8 mouse cellular contexts compared by ENCODE assay signal in the genomic region with DNA sequence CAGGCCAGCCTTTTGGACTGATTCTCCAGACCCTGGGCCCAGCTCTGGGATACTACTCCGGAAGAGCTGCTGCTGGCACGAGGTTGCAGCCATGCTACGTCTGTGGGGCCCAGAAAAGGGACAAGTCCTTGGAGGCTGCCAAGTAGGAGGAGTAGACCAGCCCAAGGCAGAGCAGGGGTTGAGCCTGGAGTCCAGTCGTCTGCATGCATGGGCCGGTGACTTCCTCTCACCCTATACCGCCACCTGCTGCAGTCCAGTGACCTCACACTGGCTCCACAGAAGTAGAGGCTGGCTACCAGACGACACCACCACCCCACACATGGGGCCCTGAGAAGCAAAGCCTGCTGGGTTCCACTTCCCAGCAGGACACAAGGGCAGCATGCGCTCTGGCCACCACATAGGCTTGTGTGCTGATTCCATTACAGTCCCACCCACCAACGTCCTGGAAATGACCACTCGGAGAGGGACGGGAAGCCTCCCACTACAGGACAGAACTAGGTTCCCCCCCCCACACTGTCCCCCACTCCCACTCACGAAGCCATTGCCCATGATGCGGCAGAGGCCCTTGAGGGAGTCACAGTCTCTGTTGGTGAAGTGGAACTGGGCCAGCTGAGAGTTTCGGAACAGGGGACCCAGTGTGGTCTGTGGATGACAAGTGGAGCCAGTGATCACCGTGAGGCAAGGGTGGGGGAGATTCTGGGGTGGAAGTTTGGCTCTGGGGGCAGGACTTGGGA. TPM values are rescaled to one million over a fixed set of nuclear protein-coding genes. Genes with fewer than 3 reads are reported as not detected.
DNase-seq lines count a peak whose midpoint lies in the region; ATAC-seq and TF ChIP-seq lines count a peak whose summit lies in the region.

No protein-coding gene starts in this region.

- no peak overlapping the region for H3K27ac ChIP-seq in forebrain, postnatal 0 days (ENCODE audit: low read depth, low read length)
- 0 out of 2 replicates have a peak overlapping the region, but pooled peaks have one; percentile 11 for H3K27ac ChIP-seq in hindbrain, embryonic 14.5 days
- H3K27ac ChIP-seq in liver, adult 2 months (replicated peaks; ENCODE audit: insufficient read depth, low read depth, low read length) = no peak overlapping the region
- H3K27ac ChIP-seq in midbrain, embryonic 15.5 days = 0 out of 2 replicates have a peak overlapping the region, but pooled peaks have one; percentile 8

- ATAC-seq in forebrain, postnatal 0 days = no peak
- ATAC-seq in hindbrain, embryonic 14.5 days (ENCODE audit: low FRiP score) = no peak
- ATAC-seq in midbrain, embryonic 15.5 days (replicated peaks) = no peak

- WGBS in forebrain, postnatal 0 days = 35% methylated on average over 15 of the region's 15 CpGs
- 61% methylated on average over 15 of the region's 15 CpGs for WGBS in hindbrain, embryonic 14.5 days
- WGBS in liver, adult 2 months = 52% methylated on average over 15 of the region's 15 CpGs
- WGBS in midbrain, embryonic 15.5 days = 56% methylated on average over 15 of the region's 15 CpGs

- H3K9me3 ChIP-seq in forebrain, postnatal 0 days (ENCODE audit: low read length) = no peaks in the 10 kb centered on the region
- H3K9me3 ChIP-seq in hindbrain, embryonic 14.5 days (ENCODE audit: control insufficient read depth, low read length) = no peaks in the 10 kb centered on the region
- no peaks in the 10 kb centered on the region for H3K9me3 ChIP-seq in midbrain, embryonic 15.5 days

- TF ChIP-seq POLR2A in liver, adult 2 months (IDR thresholded peaks at IDR 0.05; ENCODE audit: extremely low read depth, insufficient read depth, low read length) = no peak

- H3K36me3 ChIP-seq in forebrain, postnatal 0 days (ENCODE audit: insufficient read depth) = peaks cover 44% of the 10 kb centered on the region
- peaks cover 55% of the 10 kb centered on the region for H3K36me3 ChIP-seq in hindbrain, embryonic 14.5 days (replicated peaks; ENCODE audit: control insufficient read depth, insufficient read depth)
- H3K36me3 ChIP-seq in liver, adult 2 months (ENCODE audit: control insufficient read depth, insufficient read depth, low read length) = no peaks in the 10 kb centered on the region
- peaks cover 25% of the 10 kb centered on the region for H3K36me3 ChIP-seq in midbrain, embryonic 15.5 days (replicated peaks)

- H3K4me2 ChIP-seq in forebrain, postnatal 0 days (ENCODE audit: low read depth) = peak overlapping the region; percentile 80
- H3K4me2 ChIP-seq in hindbrain, embryonic 14.5 days (replicated peaks) = peak overlapping the region; percentile 89
- peak overlapping the region; percentile 82 for H3K4me2 ChIP-seq in midbrain, embryonic 15.5 days

- peak; percentile 64 for DNase-seq in 3134 (ENCODE audit: extremely low read depth, insufficient read length, low spot score)
- peak; percentile 92 for DNase-seq in adrenal gland, adult 2 months
- DNase-seq in forebrain, postnatal 0 days = no peak
- peak; percentile 54 for DNase-seq in hindbrain, embryonic 14.5 days (ENCODE audit: low spot score)
- DNase-seq in liver, adult 2 months (ENCODE audit: extremely low read depth, low read depth, low spot score) = no peak
- DNase-seq in yolk sac, embryonic 10.5 days (ENCODE audit: low spot score) = no peak
- DNase-seq in left cerebral cortex, adult 11 months (ENCODE audit: low spot score) = no peak

- H3K4me1 ChIP-seq in forebrain, postnatal 0 days (ENCODE audit: insufficient read depth) = peaks cover 18% of the 10 kb centered on the region
- H3K4me1 ChIP-seq in hindbrain, embryonic 14.5 days (replicated peaks; ENCODE audit: control insufficient read depth, insufficient read depth, low read length) = peaks cover 37% of the 10 kb centered on the region
- H3K4me1 ChIP-seq in liver, adult 2 months (ENCODE audit: control insufficient read depth, insufficient read depth, low read length) = peaks cover 16% of the 10 kb centered on the region
- peaks cover 45% of the 10 kb centered on the region for H3K4me1 ChIP-seq in midbrain, embryonic 15.5 days

- H3K79me2 ChIP-seq in liver, adult 2 months (ENCODE audit: control insufficient read depth, insufficient read depth, low read length) = peaks cover 5% of the 10 kb centered on the region; the same call in 1 of the 2 replicates

- H3K27me3 ChIP-seq in forebrain, postnatal 0 days (ENCODE audit: insufficient read depth, low read length) = no peaks in the 10 kb centered on the region
- no peaks in the 10 kb centered on the region for H3K27me3 ChIP-seq in hindbrain, embryonic 14.5 days (ENCODE audit: control insufficient read depth, insufficient read depth, low read length)
- no peaks in the 10 kb centered on the region for H3K27me3 ChIP-seq in liver, adult 2 months (ENCODE audit: control insufficient read depth, insufficient read depth, low read length)
- H3K27me3 ChIP-seq in midbrain, embryonic 15.5 days (replicated peaks) = no peaks in the 10 kb centered on the region

- no peak overlapping the region; the same call in 1 of the 2 replicates for H3K9ac ChIP-seq in forebrain, postnatal 0 days
- H3K9ac ChIP-seq in hindbrain, embryonic 14.5 days = peak overlapping the region; percentile 44
- H3K9ac ChIP-seq in liver, adult 2 months (ENCODE audit: low read depth, low read length) = no peak overlapping the region
- no peak overlapping the region for H3K9ac ChIP-seq in midbrain, embryonic 15.5 days

- H3K4me3 ChIP-seq in forebrain, postnatal 0 days (ENCODE audit: low read depth, low read length) = 0 out of 2 replicates have a peak overlapping the region, but pooled peaks have one; percentile 82
- H3K4me3 ChIP-seq in hindbrain, embryonic 14.5 days (replicated peaks; ENCODE audit: low read length) = peak overlapping the region; percentile 96; the same call in 1 of the 2 replicates
- no peak overlapping the region for H3K4me3 ChIP-seq in liver, adult 2 months (ENCODE audit: insufficient read depth, low read depth, low read length)
- H3K4me3 ChIP-seq in midbrain, embryonic 15.5 days = peak overlapping the region; percentile 93; the same call in 1 of the 2 replicates

- no peak for TF ChIP-seq CTCF in forebrain, postnatal 0 days (IDR thresholded peaks at IDR 0.05; ENCODE audit: low read depth)
- TF ChIP-seq CTCF in liver, adult 2 months (IDR thresholded peaks at IDR 0.05; ENCODE audit: low read depth, low read length) = 0 out of 2 replicates have a peak, but pooled peaks have one; percentile 13

RNA-seq across cellular contexts. Expression of a gene that starts 3.1 kb away (rescaled TPM):
- 100 to 1,000 TPM; 227 TPM for total RNA-seq in adrenal gland, adult 2 months (2021)
- polyA plus RNA-seq in adrenal gland, adult 2 months (2012; rRNA removed) = 492 and 493 TPM in 2 replicates
- 404 and 498 TPM in 2 replicates for total RNA-seq in forebrain, postnatal 0 days (2014; rRNA removed)
- polyA plus RNA-seq in forebrain, postnatal 0 days (2015; fragmentation: Nextera tagmentation; extraction: Ambion mirVana) = 495 and 513 TPM in 2 replicates
- polyA plus RNA-seq in hindbrain, embryonic 14.5 days (2014; fragmentation: Nextera tagmentation; extraction: Ambion mirVana) = 430 and 454 TPM in 2 replicates
- 17.0 and 32.8 TPM in 2 replicates for total RNA-seq in liver, adult 2 months (2014; rRNA removed)
- polyA plus RNA-seq in liver, adult 2 months (2012; rRNA removed) = 76.1 and 91.6 TPM in 2 replicates
- polyA plus RNA-seq in midbrain, embryonic 15.5 days (2015; fragmentation: Nextera tagmentation; extraction: Ambion mirVana) = 517 and 553 TPM in 2 replicates

RNA-seq across cellular contexts. Expression of a gene that starts 9.5 kb away (rescaled TPM):
- 10 to 100 TPM; 36.3 to 42.8 TPM for total RNA-seq in adrenal gland, adult 2 months (2021)
- 79.5 and 90.0 TPM in 2 replicates for polyA plus RNA-seq in adrenal gland, adult 2 months (2012; rRNA removed)
- 30.5 and 31.0 TPM in 2 replicates for total RNA-seq in forebrain, postnatal 0 days (2014; rRNA removed)
- polyA plus RNA-seq in forebrain, postnatal 0 days (2015; fragmentation: Nextera tagmentation; extraction: Ambion mirVana) = 27.2 and 29.8 TPM in 2 replicates
- polyA plus RNA-seq in hindbrain, embryonic 14.5 days (2014; fragmentation: Nextera tagmentation; extraction: Ambion mirVana) = 23.4 and 26.5 TPM in 2 replicates
- 20.8 and 24.0 TPM in 2 replicates for total RNA-seq in liver, adult 2 months (2014; rRNA removed)
- 42.5 and 45.7 TPM in 2 replicates for polyA plus RNA-seq in liver, adult 2 months (2012; rRNA removed)
- 30.5 and 32.8 TPM in 2 replicates for polyA plus RNA-seq in midbrain, embryonic 15.5 days (2015; fragmentation: Nextera tagmentation; extraction: Ambion mirVana)

RNA-seq across cellular contexts. Expression of a gene that starts 17.6 kb away (rescaled TPM):
- total RNA-seq in adrenal gland, adult 2 months (2021) = 10 to 100 TPM; 51.0 to 72.6 TPM
- polyA plus RNA-seq in adrenal gland, adult 2 months (2012; rRNA removed) = 180 and 223 TPM in 2 replicates
- total RNA-seq in forebrain, postnatal 0 days (2014; rRNA removed) = 71.9 and 378 TPM in 2 replicates
- polyA plus RNA-seq in forebrain, postnatal 0 days (2015; fragmentation: Nextera tagmentation; extraction: Ambion mirVana) = 87.8 and 115 TPM in 2 replicates
- 98.5 and 104 TPM in 2 replicates for polyA plus RNA-seq in hindbrain, embryonic 14.5 days (2014; fragmentation: Nextera tagmentation; extraction: Ambion mirVana)
- total RNA-seq in liver, adult 2 months (2014; rRNA removed) = 20.2 and 31.5 TPM in 2 replicates
- 81.1 and 91.6 TPM in 2 replicates for polyA plus RNA-seq in liver, adult 2 months (2012; rRNA removed)
- 121 and 122 TPM in 2 replicates for polyA plus RNA-seq in midbrain, embryonic 15.5 days (2015; fragmentation: Nextera tagmentation; extraction: Ambion mirVana)

RNA-seq across cellular contexts. Expression of a gene that starts 17.7 kb away (rescaled TPM):
- total RNA-seq in adrenal gland, adult 2 months (2021) = 100 to 1,000 TPM; 117 TPM
- polyA plus RNA-seq in adrenal gland, adult 2 months (2012; rRNA removed) = 650 and 890 TPM in 2 replicates
- 89.9 and 109 TPM in 2 replicates for total RNA-seq in forebrain, postnatal 0 days (2014; rRNA removed)
- polyA plus RNA-seq in forebrain, postnatal 0 days (2015; fragmentation: Nextera tagmentation; extraction: Ambion mirVana) = 105 and 112 TPM in 2 replicates
- polyA plus RNA-seq in hindbrain, embryonic 14.5 days (2014; fragmentation: Nextera tagmentation; extraction: Ambion mirVana) = 57.6 and 59.1 TPM in 2 replicates
- 23.9 and 35.4 TPM in 2 replicates for total RNA-seq in liver, adult 2 months (2014; rRNA removed)
- polyA plus RNA-seq in liver, adult 2 months (2012; rRNA removed) = 93.9 and 106 TPM in 2 replicates
- polyA plus RNA-seq in midbrain, embryonic 15.5 days (2015; fragmentation: Nextera tagmentation; extraction: Ambion mirVana) = 89.7 and 91.1 TPM in 2 replicates

RNA-seq across cellular contexts. Expression of a gene that starts 26.1 kb away (rescaled TPM):
- total RNA-seq in adrenal gland, adult 2 months (2021) = 100 to 1,000 TPM in 1 of 2 experiments, 10 to 100 TPM in 1; 80.8 to 105 TPM
- polyA plus RNA-seq in adrenal gland, adult 2 months (2012; rRNA removed) = 635 and 723 TPM in 2 replicates
- 113 and 148 TPM in 2 replicates for total RNA-seq in forebrain, postnatal 0 days (2014; rRNA removed)
- 142 and 151 TPM in 2 replicates for polyA plus RNA-seq in forebrain, postnatal 0 days (2015; fragmentation: Nextera tagmentation; extraction: Ambion mirVana)
- polyA plus RNA-seq in hindbrain, embryonic 14.5 days (2014; fragmentation: Nextera tagmentation; extraction: Ambion mirVana) = 87.5 and 90.6 TPM in 2 replicates
- total RNA-seq in liver, adult 2 months (2014; rRNA removed) = 11.6 and 16.6 TPM in 2 replicates
- polyA plus RNA-seq in liver, adult 2 months (2012; rRNA removed) = 114 TPM in 2 replicates
- polyA plus RNA-seq in midbrain, embryonic 15.5 days (2015; fragmentation: Nextera tagmentation; extraction: Ambion mirVana) = 179 TPM in 2 replicates

Comparison
In these comparisons a context has a peak if more than half of its experiments do, and no peak if none do; other contexts are left out.
1. DNase-seq: peak in 3134 (single experiment), adrenal gland, adult 2 months (single experiment) and hindbrain, embryonic 14.5 days (single experiment); none in forebrain, postnatal 0 days (single experiment), liver, adult 2 months (single experiment), yolk sac, embryonic 10.5 days (single experiment) and left cerebral cortex, adult 11 months (single experiment).
2. H3K27ac ChIP-seq: peak in hindbrain, embryonic 14.5 days (single experiment) and midbrain, embryonic 15.5 days (single experiment); none in forebrain, postnatal 0 days (single experiment) and liver, adult 2 months (single experiment).
3. Peak in every context shown above with its lines, with median percentiles within 50 percentile points of each other: H3K4me2 ChIP-seq.